Mouse (Mus musculus) forebrain, postnatal 0 days (tissue): ENCODE measurements around the gene Fat4. TPM values are rescaled to one million over a fixed set of nuclear protein-coding genes. Genes with fewer than 3 reads are reported as not detected.
A peak's percentile ranks its signal among the peaks of the same experiment; 100 is the strongest.

Experiments used
- ATAC-seq: fragments of 200-750 bp; cut with Nextera tagmentation; 2 replicates; pipeline ENCODE4 v1.8.0; 2017; ENCODE audit warnings: mild to moderate bottlenecking, moderate library complexity
- DNase-seq: peaks from one replicate; pipeline ENCODE4 v3.0.0-alpha.2; 2015
- H3K27ac ChIP-seq: fragments of 300-500 bp; sonication (generic); 2 replicates; pipeline ENCODE4 v1.5.1; 2014; ENCODE audit warnings: low read depth, mild to moderate bottlenecking, antibody characterized with exemption, low read length, moderate library complexity, mixed read lengths
- H3K27me3 ChIP-seq: fragments of 300-500 bp; sonication (generic); 2 replicates; pipeline ENCODE4 v1.6.1; 2014; ENCODE audit warnings: mild to moderate bottlenecking, low read length, mixed read lengths; ENCODE audit not compliant: insufficient read depth
- H3K36me3 ChIP-seq: fragments of 300-500 bp; sonication (generic); 2 replicates; pipeline ENCODE4 v1.6.1; 2014; ENCODE audit warnings: mild to moderate bottlenecking, moderate library complexity; ENCODE audit not compliant: insufficient read depth
- H3K4me1 ChIP-seq: fragments of 300-500 bp; sonication (generic); 2 replicates; pipeline ENCODE4 v1.6.1; 2014; ENCODE audit warnings: antibody characterized with exemption; ENCODE audit not compliant: insufficient read depth
- H3K4me2 ChIP-seq: fragments of 300-500 bp; sonication (generic); 2 replicates; pipeline ENCODE4 v1.6.1; 2014; ENCODE audit warnings: low read depth, mild to moderate bottlenecking, moderate library complexity
- H3K4me3 ChIP-seq: fragments of 300-500 bp; sonication (generic); 2 replicates; pipeline ENCODE4 v1.5.1; 2014; ENCODE audit warnings: low read depth, low read length, mixed read lengths
- H3K9ac ChIP-seq: fragments of 300-500 bp; sonication (generic); 2 replicates; pipeline ENCODE4 v1.6.1; 2014; ENCODE audit warnings: mild to moderate bottlenecking
- H3K9me3 ChIP-seq: fragments of 300-500 bp; sonication (generic); 2 replicates; pipeline ENCODE4 v1.6.1; 2016; ENCODE audit warnings: low read length
- CTCF ChIP-seq: sonication (generic); IDR thresholded peaks from 2 replicates; pipeline ENCODE4 v1.5.1; 2016; ENCODE audit warnings: antibody characterized with exemption, control low read depth, low read depth
- WGBS: fragments of 180-500 bp; shearing (Covaris S2); extraction: QIAGEN DNeasy Blood & Tissue Kit; methylation state at CpG from one replicate; pipeline ENCODE4 v1.1.7; 2014; 5-methylcytosine and 5-hydroxymethylcytosine counted together
- polyA plus RNA-seq: library from polyadenylated mRNA; unstranded; fragments of >200 nt; fragmentation: Nextera tagmentation; extraction: Ambion mirVana; gene quantifications from 2 replicates; pipeline ENCODE4 v1.2.1, GENCODE M21; 2015
- total RNA-seq: library from RNA; depleted of rRNA; stranded (reverse); fragments of >200 nt; gene quantifications from 2 replicates; pipeline ENCODE4 v1.2.3, GENCODE M21; 2014

The Fat4 gene
- total and polyA plus RNA-seq, 2 experiments from 2014 or later: 4.3 to 62.6 TPM

DNA sequence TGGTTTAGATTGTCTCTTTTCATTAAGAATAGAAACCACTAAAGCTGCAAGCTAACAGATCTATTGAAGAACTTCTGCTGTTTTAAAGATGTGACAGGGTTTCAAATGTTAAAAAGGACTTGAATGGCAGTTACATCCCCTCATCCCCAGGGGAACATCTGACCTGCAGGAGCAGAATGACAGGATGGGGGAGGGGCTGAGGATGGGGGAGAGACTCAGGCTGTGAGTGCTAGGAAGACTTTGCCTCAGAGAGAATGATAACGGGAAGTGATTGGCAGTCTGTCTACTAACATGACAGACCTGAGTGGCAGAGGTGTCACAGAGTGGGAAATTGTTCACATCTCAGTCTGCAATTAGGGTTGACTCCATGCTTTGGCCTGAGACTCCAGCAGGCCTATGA, 14.1 kb downstream of the Fat4 start:
- H3K9ac ChIP-seq: no peak overlapping the region
- no peaks in the 10 kb centered on the region for H3K36me3 ChIP-seq
- no peak for TF ChIP-seq CTCF
- DNase-seq: no peak
- 11% methylated on average over 1 of the region's 1 CpGs for WGBS
- peaks cover 4% of the 10 kb centered on the region; the same call in 1 of the 2 replicates for H3K4me1 ChIP-seq
- no peak overlapping the region for H3K4me3 ChIP-seq
- no peak overlapping the region for H3K4me2 ChIP-seq
- no peaks in the 10 kb centered on the region for H3K27me3 ChIP-seq
- no peak overlapping the region for H3K27ac ChIP-seq
- ATAC-seq: no peak
- no peaks in the 10 kb centered on the region for H3K9me3 ChIP-seq

DNA sequence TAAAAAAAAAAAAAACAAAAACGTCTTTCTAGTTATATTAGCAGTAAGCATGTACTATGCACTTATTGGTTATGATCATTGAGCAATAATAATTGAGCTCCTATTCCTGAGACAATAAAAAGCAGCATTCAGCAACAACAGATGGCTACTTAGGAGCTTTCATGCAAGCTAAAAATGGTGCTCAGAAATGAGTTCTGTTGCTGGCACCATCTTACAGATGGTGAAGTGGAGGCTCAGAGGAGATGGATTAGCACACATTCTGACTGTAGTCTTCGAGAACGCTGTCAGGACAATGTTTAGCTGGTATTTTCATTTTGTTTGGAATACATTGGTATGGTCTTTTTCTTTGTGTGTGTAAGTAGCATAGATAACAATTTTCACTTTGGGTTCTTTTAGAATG, 20.1 kb downstream of the Fat4 start:
- TF ChIP-seq CTCF: no peak
- H3K36me3 ChIP-seq: no peaks in the 10 kb centered on the region
- WGBS: 45% methylated on average over 3 of the region's 3 CpGs
- no peak overlapping the region for H3K27ac ChIP-seq
- no peak for ATAC-seq
- no peak overlapping the region for H3K9ac ChIP-seq
- H3K4me2 ChIP-seq: no peak overlapping the region
- no peak for DNase-seq
- H3K4me3 ChIP-seq: no peak overlapping the region
- H3K9me3 ChIP-seq: no peaks in the 10 kb centered on the region
- H3K4me1 ChIP-seq: peaks cover 6% of the 10 kb centered on the region; the same call in 1 of the 2 replicates
- no peaks in the 10 kb centered on the region for H3K27me3 ChIP-seq

DNA sequence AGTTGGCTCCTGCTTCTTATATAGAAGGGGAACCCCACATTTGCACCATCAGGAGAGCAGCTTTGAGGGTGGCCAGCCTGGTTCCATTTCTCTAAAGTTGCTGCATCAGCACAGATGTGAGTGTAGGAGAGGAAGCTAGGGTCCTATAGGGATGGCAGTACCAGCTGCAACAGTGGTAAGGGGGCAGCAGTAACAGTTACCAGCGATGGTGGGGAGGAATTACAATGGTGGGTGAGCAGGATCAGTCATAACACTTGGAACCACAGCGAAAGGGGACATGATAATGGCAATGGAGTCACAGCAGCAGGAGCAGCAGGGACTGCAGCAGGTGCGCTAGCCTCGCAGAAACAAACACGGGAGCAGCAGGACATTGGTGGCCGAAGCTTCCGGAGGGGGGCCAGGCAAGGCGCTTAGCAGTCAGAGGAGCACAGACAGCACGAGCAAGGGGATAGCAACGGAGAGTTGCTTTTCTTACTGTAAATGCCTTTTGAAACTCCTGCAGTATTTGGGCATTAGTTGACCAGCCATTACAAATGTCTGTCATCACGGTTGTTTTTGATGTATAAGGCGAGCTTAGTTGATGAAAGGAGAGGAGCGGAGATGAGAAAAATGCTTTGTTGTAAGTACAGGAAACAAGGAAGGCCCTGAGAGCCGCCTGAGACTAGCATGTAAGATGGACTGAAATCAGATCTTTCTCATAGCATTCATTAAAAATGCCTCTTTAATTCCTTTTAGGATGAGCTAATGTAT, 21.1 kb downstream of the Fat4 start:
- peak overlapping the region; percentile 66 for H3K27ac ChIP-seq
- WGBS: 20% methylated on average over 14 of the region's 14 CpGs

DNA sequence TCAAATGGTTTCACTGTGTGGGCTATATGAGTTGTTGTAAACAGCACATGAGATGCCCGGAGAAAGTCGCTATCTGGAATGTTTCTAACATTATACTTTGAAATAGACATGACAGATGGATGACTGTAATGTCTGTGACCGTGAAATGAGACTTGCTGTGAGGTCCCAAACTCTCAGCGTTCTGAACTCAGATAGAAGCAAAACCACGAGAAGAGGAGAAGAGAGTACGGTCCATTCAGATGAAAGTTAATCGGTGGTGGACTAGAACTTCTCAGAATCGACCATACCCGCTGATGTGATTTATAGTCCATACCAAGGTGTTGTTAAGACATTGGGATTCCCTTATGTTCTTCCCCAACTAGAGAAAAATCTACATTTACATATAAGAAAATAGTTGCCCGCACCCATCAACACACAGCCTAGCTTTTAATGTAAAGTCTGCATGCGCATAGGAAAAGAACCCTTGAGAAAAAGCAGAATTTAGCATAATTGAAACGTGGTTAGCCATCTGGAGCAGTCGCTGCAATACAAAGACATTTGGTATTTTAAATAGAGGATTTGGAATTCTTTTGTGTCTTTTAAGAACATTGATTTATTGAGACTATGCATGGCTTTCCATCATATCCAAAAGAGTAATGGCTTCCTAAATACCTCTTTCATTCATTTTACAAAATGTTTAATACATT, 21.8 kb downstream of the Fat4 start:
- 38% methylated on average over 13 of the region's 13 CpGs for WGBS
- H3K36me3 ChIP-seq: no peaks in the 10 kb centered on the region
- TF ChIP-seq CTCF: no peak
- peak overlapping the region; percentile 44; the same call in 1 of the 2 replicates for H3K9ac ChIP-seq
- H3K4me1 ChIP-seq: peaks cover 8% of the 10 kb centered on the region; the same call in 1 of the 2 replicates
- H3K27ac ChIP-seq: peak overlapping the region; percentile 66; the same call in 1 of the 2 replicates
- no peaks in the 10 kb centered on the region for H3K27me3 ChIP-seq
- H3K9me3 ChIP-seq: no peaks in the 10 kb centered on the region
- no peak overlapping the region for H3K4me3 ChIP-seq
- ATAC-seq (peak; percentile 76), DNase-seq (peak; percentile 73)
- peak overlapping the region; percentile 42 for H3K4me2 ChIP-seq

More for the DNA sequence above, 21.1 kb downstream of the Fat4 start:
- H3K4me3 ChIP-seq: no peak overlapping the region
- ATAC-seq: 0 out of 2 replicates have a peak, but pooled peaks have one; percentile 37
- no peaks in the 10 kb centered on the region for H3K9me3 ChIP-seq
- TF ChIP-seq CTCF: no peak
- peak overlapping the region; percentile 42 for H3K4me2 ChIP-seq
- peaks cover 6% of the 10 kb centered on the region; the same call in 1 of the 2 replicates for H3K4me1 ChIP-seq
- no peaks in the 10 kb centered on the region for H3K27me3 ChIP-seq
- DNase-seq: no peak
- H3K36me3 ChIP-seq: no peaks in the 10 kb centered on the region
- H3K9ac ChIP-seq: peak overlapping the region; percentile 44

DNA sequence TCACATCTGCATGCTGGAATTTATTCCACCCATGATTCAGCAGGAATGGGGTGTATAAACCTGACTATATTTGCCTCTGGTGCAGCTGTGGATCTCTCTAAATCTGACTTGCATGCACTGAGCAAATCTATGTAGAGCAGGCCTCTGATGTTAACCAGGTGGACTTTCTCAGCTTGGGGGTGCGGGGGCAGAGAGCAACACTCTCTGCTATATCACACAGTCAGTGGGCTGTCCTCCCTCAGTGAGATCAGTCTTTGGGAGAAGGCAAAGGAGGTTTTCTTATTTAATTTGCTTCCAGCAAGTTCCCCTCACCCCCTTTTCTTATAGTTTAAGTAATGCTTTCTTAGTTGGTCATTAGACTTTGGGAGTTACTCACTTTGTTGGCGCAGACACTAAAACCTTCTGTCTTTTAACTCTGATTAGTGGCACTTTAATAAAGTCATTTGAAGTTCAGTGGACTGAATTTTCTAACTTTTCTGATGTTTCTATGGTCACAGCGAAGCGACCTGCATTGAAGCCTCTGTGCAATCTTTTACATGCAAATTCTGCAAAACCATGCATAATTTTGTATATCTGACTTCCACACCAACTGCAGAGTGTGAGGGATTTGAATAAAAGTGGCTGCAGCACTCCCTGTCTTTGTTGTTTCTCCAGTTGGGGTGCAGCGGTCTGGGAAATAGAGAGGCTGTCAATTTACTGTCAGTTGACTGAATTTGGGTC, 26.2 kb downstream of the Fat4 start:
- peaks cover 11% of the 10 kb centered on the region; the same call in 1 of the 2 replicates for H3K4me1 ChIP-seq
- WGBS: 26% methylated on average over 5 of the region's 5 CpGs
- no peak overlapping the region for H3K4me2 ChIP-seq
- no peaks in the 10 kb centered on the region for H3K36me3 ChIP-seq
- no peak overlapping the region for H3K9ac ChIP-seq
- H3K4me3 ChIP-seq: no peak overlapping the region
- H3K9me3 ChIP-seq: no peaks in the 10 kb centered on the region
- DNase-seq (no peak), ATAC-seq (no peak)
- no peak for TF ChIP-seq CTCF
- no peak overlapping the region for H3K27ac ChIP-seq
- no peaks in the 10 kb centered on the region for H3K27me3 ChIP-seq

DNA sequence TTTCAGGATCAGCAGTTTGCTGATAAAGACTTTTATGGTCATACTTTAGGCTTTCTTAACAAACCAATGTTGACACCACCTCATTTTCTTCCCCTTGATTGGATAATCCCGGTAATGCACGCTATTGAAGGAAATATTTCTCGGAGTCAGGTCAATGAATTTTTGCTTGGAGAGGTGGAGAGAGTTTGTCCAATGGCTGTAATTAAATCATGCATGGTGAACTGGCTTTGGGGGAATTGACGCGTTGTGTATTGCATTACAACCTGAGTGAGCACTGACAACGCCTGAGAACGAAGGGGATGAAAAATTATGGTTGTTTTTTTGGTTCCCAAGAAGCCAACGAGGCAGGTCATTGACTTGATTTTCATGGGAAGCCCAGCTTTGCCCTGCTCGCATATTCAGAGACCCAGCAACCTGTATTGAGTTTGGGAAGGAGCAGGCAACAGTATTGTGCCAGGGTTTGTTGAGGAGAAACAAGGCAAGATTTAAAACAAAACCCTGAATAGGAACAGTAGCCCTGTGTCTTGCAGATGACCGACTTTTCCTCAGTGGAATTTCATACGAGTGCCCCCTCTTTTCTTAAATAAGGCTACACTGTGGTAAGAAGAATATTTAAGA, 26.9 kb downstream of the Fat4 start:
- H3K9ac ChIP-seq: no peak overlapping the region
- DNase-seq: no peak
- no peak overlapping the region for H3K27ac ChIP-seq
- TF ChIP-seq CTCF: no peak
- peak overlapping the region; percentile 8; the same call in 1 of the 2 replicates for H3K4me2 ChIP-seq
- H3K27me3 ChIP-seq: no peaks in the 10 kb centered on the region
- H3K4me3 ChIP-seq: no peak overlapping the region
- WGBS: 14% methylated on average over 11 of the region's 11 CpGs
- H3K9me3 ChIP-seq: no peaks in the 10 kb centered on the region
- ATAC-seq: no peak
- no peaks in the 10 kb centered on the region for H3K36me3 ChIP-seq
- H3K4me1 ChIP-seq: 0 out of 2 replicates have a peak, but pooled peaks cover 10% of the 10 kb centered on the region
